Mouse (Mus musculus): ENCODE data around the gene Bricd5. TPM values are rescaled to one million over a fixed set of nuclear protein-coding genes. Genes with fewer than 3 reads are reported as not detected.
"Not testable (repeated sequence)": the region's sequence is repeated elsewhere in the genome, so short reads cannot be mapped to it uniquely, and the experiment has no call there.

Gene Bricd5
- polyA plus RNA-seq (2015; fragmentation: Nextera tagmentation; extraction: Ambion mirVana) = 0.31 TPM in 1 of 2 replicates, not detected in the other

GRCm38 (mm10) chr17:24473612-24474275, at the start of gene Bricd5:
TSS of gene Bricd5 (plus strand) at chr17:24473884.
- no peak within 1 kb of the TSS for H3K9ac ChIP-seq
- peaks cover 34% of the 10 kb centered on the region for H3K36me3 ChIP-seq
- H3K27me3 ChIP-seq (replicated peaks) = no peaks in the 10 kb centered on the region
- peak within 1 kb of the TSS; percentile 96 for H3K4me2 ChIP-seq
- H3K27ac ChIP-seq = peak within 1 kb of the TSS; percentile 73
- ATAC-seq (ENCODE audit: insufficient read depth, low FRiP score, low read depth) = no peak
- H3K4me3 ChIP-seq (replicated peaks) = 0 out of 2 replicates have a peak within 1 kb of the TSS, but pooled peaks have one; percentile 3
- peaks cover 44% of the 10 kb centered on the region for H3K4me1 ChIP-seq
- WGBS = 76% methylated on average over 6 of the region's 6 CpGs
- H3K9me3 ChIP-seq = no peaks in the 10 kb centered on the region

- H3K4me2 ChIP-seq = no peak overlapping the region
- no peaks in the 10 kb centered on the region for H3K9me3 ChIP-seq
- H3K4me3 ChIP-seq (replicated peaks) = no peak overlapping the region
- WGBS = 96% methylated on average over 5 of the region's 5 CpGs
- H3K27ac ChIP-seq = no peak overlapping the region
- peaks cover 12% of the 10 kb centered on the region for H3K4me1 ChIP-seq
- no peak for ATAC-seq (ENCODE audit: insufficient read depth, low FRiP score, low read depth)
- H3K27me3 ChIP-seq (replicated peaks) = no peaks in the 10 kb centered on the region
- H3K36me3 ChIP-seq = peaks cover 44% of the 10 kb centered on the region
- no peak overlapping the region for H3K9ac ChIP-seq
Measured at GRCm38 (mm10) chr17:24424489-24424888, 49.2 kb upstream of the Bricd5 start.

GRCm38 (mm10) chr17:24425326-24425725, 48.4 kb upstream of the Bricd5 start:
- Histone ChIP-seq H3K4me1 (peaks cover 12% of the 10 kb centered on the region), H3K36me3 (peaks cover 36% of the 10 kb centered on the region)
- 90% methylated on average over 6 of the region's 8 CpGs for WGBS
- not testable (repeated sequence) for H3K27me3 ChIP-seq (replicated peaks); H3K4me3 ChIP-seq (replicated peaks); H3K4me2 ChIP-seq; H3K9ac ChIP-seq; ATAC-seq (ENCODE audit: insufficient read depth, low FRiP score, low read depth); H3K9me3 ChIP-seq; H3K27ac ChIP-seq

- H3K27ac ChIP-seq = peak overlapping the region; percentile 95
- H3K36me3 ChIP-seq = peaks cover 32% of the 10 kb centered on the region
- H3K9me3 ChIP-seq = no peaks in the 10 kb centered on the region
- no peak for ATAC-seq (ENCODE audit: insufficient read depth, low FRiP score, low read depth)
- no peak overlapping the region for H3K9ac ChIP-seq
- no peak overlapping the region for H3K4me2 ChIP-seq
- peak overlapping the region; percentile 86; the same call in 1 of the 2 replicates for H3K4me3 ChIP-seq (replicated peaks)
- peaks cover 12% of the 10 kb centered on the region for H3K4me1 ChIP-seq
- 89% methylated on average over 7 of the region's 7 CpGs for WGBS
- H3K27me3 ChIP-seq (replicated peaks) = no peaks in the 10 kb centered on the region
Measured at GRCm38 (mm10) chr17:24425905-24426304, 47.8 kb upstream of the Bricd5 start.

- H3K27me3 ChIP-seq (replicated peaks) = no peaks in the 10 kb centered on the region
- H3K9me3 ChIP-seq = no peaks in the 10 kb centered on the region
- H3K4me3 ChIP-seq (replicated peaks) = peak within 1 kb of the TSS; percentile 86
- peaks cover 12% of the 10 kb centered on the region for H3K4me1 ChIP-seq
- H3K27ac ChIP-seq = peak within 1 kb of the TSS; percentile 95
- H3K9ac ChIP-seq = peak within 1 kb of the TSS; percentile 94
- ATAC-seq (ENCODE audit: insufficient read depth, low FRiP score, low read depth) = peak; percentile 98
- H3K4me2 ChIP-seq = peak within 1 kb of the TSS; percentile 62
- under 1% methylated on average over 47 of the region's 48 CpGs for WGBS
- H3K36me3 ChIP-seq = peaks cover 27% of the 10 kb centered on the region
Measured at GRCm38 (mm10) chr17:24426471-24427169, 47.1 kb upstream of the Bricd5 start, which contains the start of gene Eci1. TSS of gene Eci1 (plus strand) at chr17:24426641.

GRCm38 (mm10) chr17:24427170-24427557, 46.5 kb upstream of the Bricd5 start:
- H3K4me1 ChIP-seq = peaks cover 12% of the 10 kb centered on the region
- no peak for ATAC-seq (ENCODE audit: insufficient read depth, low FRiP score, low read depth)
- H3K9ac ChIP-seq = peak overlapping the region; percentile 94
- peaks cover 21% of the 10 kb centered on the region for H3K36me3 ChIP-seq
- no peaks in the 10 kb centered on the region for H3K9me3 ChIP-seq
- H3K27me3 ChIP-seq (replicated peaks) = no peaks in the 10 kb centered on the region
- H3K4me3 ChIP-seq (replicated peaks) = peak overlapping the region; percentile 86
- peak overlapping the region; percentile 95 for H3K27ac ChIP-seq
- 5% methylated on average over 8 of the region's 8 CpGs for WGBS
- peak overlapping the region; percentile 62 for H3K4me2 ChIP-seq

- peak overlapping the region; percentile 16; the same call in 1 of the 2 replicates for H3K4me2 ChIP-seq
- H3K27me3 ChIP-seq (replicated peaks) = no peaks in the 10 kb centered on the region
- H3K4me3 ChIP-seq (replicated peaks) = no peak overlapping the region
- H3K36me3 ChIP-seq = peaks cover 9% of the 10 kb centered on the region
- 76% methylated on average over 14 of the region's 14 CpGs for WGBS
- peak; percentile 20; the same call in 1 of the 2 replicates for ATAC-seq (ENCODE audit: insufficient read depth, low FRiP score, low read depth)
- H3K9ac ChIP-seq = no peak overlapping the region
- no peaks in the 10 kb centered on the region for H3K9me3 ChIP-seq
- peak overlapping the region; percentile 48; the same call in 1 of the 2 replicates for H3K27ac ChIP-seq
- peaks cover 12% of the 10 kb centered on the region for H3K4me1 ChIP-seq
Measured at GRCm38 (mm10) chr17:24429201-24429983, 44.3 kb upstream of the Bricd5 start.

- Histone ChIP-seq H3K36me3 (peaks cover 36% of the 10 kb centered on the region), H3K27me3 (replicated peaks) (no peaks in the 10 kb centered on the region), H3K9ac (no peak overlapping the region), H3K4me3 (replicated peaks) (no peak overlapping the region), H3K4me1 (no peaks in the 10 kb centered on the region), H3K4me2 (no peak overlapping the region), H3K27ac (no peak overlapping the region), H3K9me3 (no peaks in the 10 kb centered on the region)
- WGBS = 68% methylated on average over 5 of the region's 5 CpGs
- ATAC-seq (ENCODE audit: insufficient read depth, low FRiP score, low read depth) = no peak
Measured at GRCm38 (mm10) chr17:24437016-24437415, 36.7 kb upstream of the Bricd5 start.

- no peak overlapping the region for H3K4me2 ChIP-seq
- no peaks in the 10 kb centered on the region for H3K9me3 ChIP-seq
- WGBS = 87% methylated on average over 8 of the region's 8 CpGs
- H3K4me1 ChIP-seq = no peaks in the 10 kb centered on the region
- no peak overlapping the region for H3K27ac ChIP-seq
- no peaks in the 10 kb centered on the region for H3K27me3 ChIP-seq (replicated peaks)
- H3K4me3 ChIP-seq (replicated peaks) = no peak overlapping the region
- no peak overlapping the region for H3K9ac ChIP-seq
- peaks cover 55% of the 10 kb centered on the region for H3K36me3 ChIP-seq
- ATAC-seq (ENCODE audit: insufficient read depth, low FRiP score, low read depth) = no peak
Measured at GRCm38 (mm10) chr17:24440377-24440776, 33.3 kb upstream of the Bricd5 start.

GRCm38 (mm10) chr17:24441148-24441547, 32.5 kb upstream of the Bricd5 start:
- Histone ChIP-seq H3K4me2 (no peak overlapping the region), H3K4me1 (no peaks in the 10 kb centered on the region), H3K36me3 (peaks cover 58% of the 10 kb centered on the region), H3K27me3 (replicated peaks) (no peaks in the 10 kb centered on the region), H3K9me3 (no peaks in the 10 kb centered on the region), H3K4me3 (replicated peaks) (no peak overlapping the region), H3K9ac (no peak overlapping the region), H3K27ac (no peak overlapping the region)
- no peak for ATAC-seq (ENCODE audit: insufficient read depth, low FRiP score, low read depth)
- WGBS = 53% methylated on average over 2 of the region's 2 CpGs

GRCm38 (mm10) chr17:24442107-24442506, 31.6 kb upstream of the Bricd5 start:
- Histone ChIP-seq H3K27ac (no peak overlapping the region; the same call in 1 of the 2 replicates), H3K4me1 (no peaks in the 10 kb centered on the region), H3K4me2 (no peak overlapping the region), H3K9ac (no peak overlapping the region), H3K36me3 (peaks cover 65% of the 10 kb centered on the region), H3K4me3 (replicated peaks) (no peak overlapping the region), H3K27me3 (replicated peaks) (no peaks in the 10 kb centered on the region), H3K9me3 (no peaks in the 10 kb centered on the region)
- WGBS = 90% methylated on average over 14 of the region's 14 CpGs
- ATAC-seq (ENCODE audit: insufficient read depth, low FRiP score, low read depth) = no peak
